Mouse (Mus musculus): ENCODE measurements at regions not wholly inside any gene's neighbourhood (a gene's known extent, or its start where the extent isn't known, plus 50 kb on each side); places are given as distances from the start of the nearest gene placed in this dataset.

GRCm38 (mm10) chr4:64432097-64432496 is 385.3 kb upstream of the Tnc start:
- DNase-seq (ENCODE audit: low read depth, low spot score) = no peak

GRCm38 (mm10) chr4:64437744-64438594 is 391.2 kb upstream of the Tnc start:
- DNase-seq (ENCODE audit: low read depth, low spot score) = peak; percentile 3

- DNase-seq (ENCODE audit: low read depth, low spot score) = no peak
Measured at GRCm38 (mm10) chr4:64451442-64451841, 404.6 kb upstream of the Tnc start.

GRCm38 (mm10) chr4:64451946-64452345 is 405.1 kb upstream of the Tnc start:
- peak; percentile 5 for DNase-seq (ENCODE audit: low read depth, low spot score)

- DNase-seq (ENCODE audit: low read depth, low spot score) = peak; percentile 7
Measured at GRCm38 (mm10) chr4:64492260-64492962, 445.6 kb upstream of the Tnc start.

GRCm38 (mm10) chr4:64497759-64498158 is 450.9 kb upstream of the Tnc start:
- peak; percentile 83 for DNase-seq (ENCODE audit: low read depth, low spot score)

- no peak for DNase-seq (ENCODE audit: low read depth, low spot score)
Measured at GRCm38 (mm10) chr4:64500635-64501395, 454.0 kb upstream of the Tnc start.

- peak; percentile 13 for DNase-seq (ENCODE audit: low read depth, low spot score)
Measured at GRCm38 (mm10) chr4:64521883-64522282, 475.1 kb upstream of the Tnc start.

- no peak for DNase-seq (ENCODE audit: low read depth, low spot score)
Measured at GRCm38 (mm10) chr4:64527724-64528332, 481.0 kb upstream of the Tnc start.

- DNase-seq (ENCODE audit: low read depth, low spot score) = peak; percentile 23
Measured at GRCm38 (mm10) chr4:64530585-64530984, 483.8 kb upstream of the Tnc start.

GRCm38 (mm10) chr4:64533019-64533418 is 486.2 kb upstream of the Tnc start:
- peak; percentile 1 for DNase-seq (ENCODE audit: low read depth, low spot score)

GRCm38 (mm10) chr4:64535554-64536253 is 488.9 kb upstream of the Tnc start:
- no peak for DNase-seq (ENCODE audit: low read depth, low spot score)

GRCm38 (mm10) chr4:64538009-64538408 is 491.2 kb upstream of the Tnc start:
- DNase-seq (ENCODE audit: low read depth, low spot score) = no peak

GRCm38 (mm10) chr4:64544576-64545185 is 497.9 kb upstream of the Tnc start:
- DNase-seq (ENCODE audit: low read depth, low spot score) = no peak

- no peak for DNase-seq (ENCODE audit: low read depth, low spot score)
Measured at GRCm38 (mm10) chr4:64546386-64546785, 499.6 kb upstream of the Tnc start.

- DNase-seq (ENCODE audit: low read depth, low spot score) = no peak
Measured at GRCm38 (mm10) chr4:64562511-64562910, 515.7 kb upstream of the Tnc start.

- no peak for DNase-seq (ENCODE audit: low read depth, low spot score)
Measured at GRCm38 (mm10) chr4:64563996-64564395, 517.2 kb upstream of the Tnc start.

- no peak for DNase-seq (ENCODE audit: low read depth, low spot score)
Measured at GRCm38 (mm10) chr4:64570666-64571065, 523.9 kb upstream of the Tnc start.

GRCm38 (mm10) chr4:64575901-64576300 is 529.1 kb upstream of the Tnc start:
- DNase-seq (ENCODE audit: low read depth, low spot score) = no peak

GRCm38 (mm10) chr4:64595014-64595599 is 528.9 kb upstream of the Pappa start:
- no peak for DNase-seq (ENCODE audit: low read depth, low spot score)
